Mouse (Mus musculus) ES-Bruce4 (cell line): Measurements from ENCODE around the gene Nr6a1.

Source experiments
- CTCF ChIP-seq: IDR thresholded peaks from one replicate; pipeline ENCODE4 v1.8.1; 2011; ENCODE audit warnings: low read depth, low read length
- POLR2A ChIP-seq: IDR thresholded peaks from one replicate; pipeline ENCODE4 v1.8.1; 2011; ENCODE audit warnings: low read length; ENCODE audit not compliant: insufficient read depth

- TF ChIP-seq CTCF (no peak), POLR2A (no peak)
Measured at GRCm38 (mm10) chr2:38846319-38846718, 81.2 kb downstream of the Nr6a1 start.
